Mouse (Mus musculus) megakaryocyte progenitor cell, adult 5-6 weeks (primary cell): ENCODE data around the gene Rtf1. TPM values are rescaled to one million over a fixed set of nuclear protein-coding genes. Genes with fewer than 3 reads are reported as not detected.

Source experiments
- ATAC-seq: replicated peaks from 2 replicates; pipeline ENCODE4 v1.8.0; 2016; ENCODE audit warnings: mild to moderate bottlenecking, moderate TSS enrichment, inconsistent platforms; ENCODE audit not compliant: poor library complexity
- total RNA-seq, 2 experiments: library from RNA; stranded (forward) in 1 of 2; stranded (reverse) in 1 of 2; fragments of 157-497, 149-512 nt in 1 of 2; fragments of 200-1000 nt in 1 of 2; gene quantifications; 2 replicates each; pipeline versions ENCODE4 v1.2.3 to v1.2.4; 2015 to 2017

Gene Rtf1
- total RNA-seq, 2 experiments from 2014 or later = 26.2 to 41.9 TPM

- no peak for ATAC-seq
These were observed 53.0 kb downstream of the Rtf1 start for GRCm38 (mm10) chr2:119727762-119728416.

- ATAC-seq = no peak
These were observed 55.9 kb downstream of the Rtf1 start for GRCm38 (mm10) chr2:119730735-119731134.

GRCm38 (mm10) chr2:119737124-119737523 is 62.3 kb downstream of the Rtf1 start:
- no peak for ATAC-seq

GRCm38 (mm10) chr2:119740567-119740966 is 65.7 kb downstream of the Rtf1 start:
- ATAC-seq = no peak; the same call in 1 of the 2 replicates

GRCm38 (mm10) chr2:119741581-119742411 is 66.9 kb downstream of the Rtf1 start, which contains the start of gene Itpka:
Gene Itpka (plus strand): TSS chr2:119742337.
- ATAC-seq = peak; percentile 43

GRCm38 (mm10) chr2:119742461-119743175 is 67.8 kb downstream of the Rtf1 start:
- no peak for ATAC-seq

- ATAC-seq = no peak
These were observed 68.4 kb downstream of the Rtf1 start for GRCm38 (mm10) chr2:119743176-119743807.

- ATAC-seq = no peak
These were observed 68.9 kb downstream of the Rtf1 start for GRCm38 (mm10) chr2:119743808-119744162.

GRCm38 (mm10) chr2:119744163-119745111 is 69.6 kb downstream of the Rtf1 start:
- ATAC-seq = peak; percentile 34

- peak; percentile 38; the same call in 1 of the 2 replicates for ATAC-seq
These were observed 70.4 kb downstream of the Rtf1 start for GRCm38 (mm10) chr2:119745281-119745680.

- no peak for ATAC-seq
These were observed 72.7 kb downstream of the Rtf1 start for GRCm38 (mm10) chr2:119747554-119747953.

GRCm38 (mm10) chr2:119749260-119749659 is 74.4 kb downstream of the Rtf1 start:
- ATAC-seq = no peak

GRCm38 (mm10) chr2:119757601-119758100 is 82.8 kb downstream of the Rtf1 start:
- ATAC-seq = no peak

- peak; percentile 9; the same call in 1 of the 2 replicates for ATAC-seq
These were observed 83.4 kb downstream of the Rtf1 start for GRCm38 (mm10) chr2:119758101-119758843.

GRCm38 (mm10) chr2:119758844-119759835 is 84.3 kb downstream of the Rtf1 start:
- ATAC-seq = peak; percentile 46

- ATAC-seq = no peak
These were observed 85.4 kb downstream of the Rtf1 start, which contains the start of gene Ltk for GRCm38 (mm10) chr2:119760251-119760650. Gene Ltk (minus strand): TSS chr2:119760431.

- no peak for ATAC-seq
These were observed 87.4 kb downstream of the Rtf1 start for GRCm38 (mm10) chr2:119762276-119762675.

GRCm38 (mm10) chr2:119763924-119764323 is 89.1 kb downstream of the Rtf1 start:
- no peak for ATAC-seq
